Mouse (Mus musculus) ES-Bruce4 (cell line): ENCODE results near the gene 6330409D20Rik. TPM values are rescaled to one million over a fixed set of nuclear protein-coding genes. Genes with fewer than 3 reads are reported as not detected.

Experiments used
- H3K27ac ChIP-seq: 2 replicates; pipeline ENCODE4 v1.5.1; 2012; ENCODE audit warnings: low read length, inconsistent platforms; ENCODE audit not compliant: insufficient read depth
- H3K27me3 ChIP-seq: 2 replicates; pipeline ENCODE4 v1.6.1; 2012; ENCODE audit warnings: mild to moderate bottlenecking, low read length, inconsistent platforms; ENCODE audit not compliant: control insufficient read depth, poor library complexity, insufficient read depth, severe bottlenecking
- H3K36me3 ChIP-seq: 2 replicates; pipeline ENCODE4 v1.6.1; 2012; ENCODE audit warnings: inconsistent platforms, mild to moderate bottlenecking, low read length, moderate library complexity; ENCODE audit not compliant: control insufficient read depth, poor library complexity, insufficient read depth, severe bottlenecking
- H3K4me1 ChIP-seq: one replicate; pipeline ENCODE4 v1.8.1; 2011; ENCODE audit warnings: low read length; ENCODE audit not compliant: control insufficient read depth, insufficient read depth
- H3K4me3 ChIP-seq: 2 replicates; pipeline ENCODE4 v1.5.1; 2011; ENCODE audit warnings: low read depth, mild to moderate bottlenecking, low read length
- H3K9ac ChIP-seq: 2 replicates; pipeline ENCODE4 v1.6.1; 2012; ENCODE audit warnings: low read depth, mild to moderate bottlenecking, inconsistent platforms; ENCODE audit not compliant: poor library complexity, severe bottlenecking
- H3K9me3 ChIP-seq: replicated peaks from 2 replicates; pipeline ENCODE4 v1.6.1; 2012; ENCODE audit warnings: mild to moderate bottlenecking, low read length, inconsistent platforms; ENCODE audit not compliant: control insufficient read depth, poor library complexity, insufficient read depth, severe bottlenecking
- CTCF ChIP-seq: IDR thresholded peaks from one replicate; pipeline ENCODE4 v1.8.1; 2011; ENCODE audit warnings: low read depth, low read length
- EP300 ChIP-seq: IDR thresholded peaks from 2 replicates; pipeline ENCODE4 v1.6.1; 2011; ENCODE audit warnings: low read depth, low read length; ENCODE audit not compliant: insufficient read depth
- POLR2A ChIP-seq: IDR thresholded peaks from one replicate; pipeline ENCODE4 v1.8.1; 2011; ENCODE audit warnings: low read length; ENCODE audit not compliant: insufficient read depth
- polyA plus RNA-seq: library from polyadenylated mRNA; stranded (reverse); fragments of >200 nt; gene quantifications from 2 replicates; pipeline ENCODE4 v1.2.4, GENCODE M21; 2011; ENCODE audit warnings: low read depth; ENCODE audit not compliant: missing spikeins, insufficient read depth, insufficient read length

6330409D20Rik gene
- polyA plus RNA-seq, 1 experiment, result not detected

DNA sequence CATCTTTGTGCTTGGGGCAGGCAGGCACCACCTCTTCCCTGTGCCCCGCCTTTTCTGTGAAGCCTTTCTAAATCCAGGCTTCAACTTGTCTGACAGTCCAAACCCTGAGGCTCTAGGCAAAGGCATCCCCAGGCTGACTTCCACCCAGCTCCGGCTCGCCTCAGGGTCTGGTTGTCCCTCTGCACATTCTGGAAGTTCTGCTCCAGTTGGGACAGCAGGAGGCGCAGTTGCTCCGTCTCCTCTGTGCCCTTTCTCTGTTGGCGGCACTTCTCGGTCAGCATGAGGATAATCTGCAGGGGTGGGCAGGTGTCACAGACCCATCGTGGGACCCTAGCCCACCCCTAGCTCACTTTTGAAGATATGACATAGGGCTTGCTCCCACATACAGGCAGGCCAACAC is 38.3 kb upstream of the 6330409D20Rik start:
- Histone ChIP-seq H3K9me3 (no peaks in the 10 kb centered on the region), H3K4me3 (no peak overlapping the region), H3K27me3 (no peaks in the 10 kb centered on the region), H3K27ac (no peak overlapping the region), H3K9ac (no peak overlapping the region), H3K36me3 (no peaks in the 10 kb centered on the region), H3K4me1 (peaks cover 5% of the 10 kb centered on the region)
- TF ChIP-seq CTCF (peak; percentile 95), POLR2A (no peak), EP300 (0 out of 2 replicates have a peak, but pooled peaks have one; percentile 31)

DNA sequence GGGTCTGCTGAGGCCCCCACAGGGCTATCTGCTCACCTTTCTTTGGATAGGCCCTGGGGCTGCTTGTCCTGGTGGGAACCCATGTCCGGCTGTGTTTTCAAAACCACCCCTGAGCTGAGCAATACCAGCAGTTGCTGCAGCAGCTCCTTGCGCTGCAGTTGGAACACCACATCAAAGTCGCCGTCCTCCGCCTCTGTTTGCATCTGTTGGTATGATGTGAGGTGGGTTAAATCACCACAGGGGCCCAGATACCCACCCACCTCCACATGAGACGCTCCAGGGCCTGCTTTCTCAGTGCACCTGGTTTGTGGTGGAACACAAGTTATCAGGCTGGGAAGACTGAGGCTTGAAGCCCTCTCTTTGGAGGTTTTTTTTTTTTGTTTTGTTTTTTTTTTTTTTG is 37.3 kb upstream of the 6330409D20Rik start:
- TF ChIP-seq POLR2A (no peak), EP300 (no peak), CTCF (no peak)

DNA sequence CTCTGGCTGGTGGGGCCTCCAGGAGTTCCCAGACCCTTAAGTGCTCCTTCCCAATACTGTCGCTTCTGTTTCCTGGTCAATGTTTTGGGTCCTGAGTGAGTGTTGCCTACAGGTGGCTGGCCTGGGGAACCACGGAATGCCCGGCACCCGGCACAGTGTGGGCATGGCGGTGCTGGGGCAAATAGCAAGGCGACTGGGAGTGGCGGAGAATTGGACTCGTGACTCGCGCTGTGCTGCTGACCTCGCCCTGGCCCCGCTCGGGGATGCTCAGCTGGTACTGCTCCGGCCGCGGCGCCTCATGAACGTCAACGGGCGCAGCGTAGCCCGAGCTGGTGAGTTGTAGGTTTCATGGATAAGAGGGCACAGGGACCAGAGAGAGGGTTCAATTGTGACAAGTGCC is 35.4 kb upstream of the 6330409D20Rik start:
- no peaks in the 10 kb centered on the region for H3K9me3 ChIP-seq
- H3K9ac ChIP-seq, result peak overlapping the region; percentile 0; the same call in 1 of the 2 replicates
- no peak overlapping the region for H3K27ac ChIP-seq
- TF ChIP-seq POLR2A, result no peak
- peak overlapping the region; percentile 77 for H3K4me3 ChIP-seq
- H3K27me3 ChIP-seq, result no peaks in the 10 kb centered on the region
- H3K4me1 ChIP-seq, result peaks cover 3% of the 10 kb centered on the region
- H3K36me3 ChIP-seq, result no peaks in the 10 kb centered on the region

More for the DNA sequence above, 37.3 kb upstream of the 6330409D20Rik start:
- H3K4me1 ChIP-seq, result peaks cover 4% of the 10 kb centered on the region
- no peaks in the 10 kb centered on the region for H3K9me3 ChIP-seq
- H3K36me3 ChIP-seq, result no peaks in the 10 kb centered on the region
- H3K9ac ChIP-seq, result no peak overlapping the region
- no peak overlapping the region for H3K27ac ChIP-seq
- no peak overlapping the region for H3K4me3 ChIP-seq
- no peaks in the 10 kb centered on the region for H3K27me3 ChIP-seq

DNA sequence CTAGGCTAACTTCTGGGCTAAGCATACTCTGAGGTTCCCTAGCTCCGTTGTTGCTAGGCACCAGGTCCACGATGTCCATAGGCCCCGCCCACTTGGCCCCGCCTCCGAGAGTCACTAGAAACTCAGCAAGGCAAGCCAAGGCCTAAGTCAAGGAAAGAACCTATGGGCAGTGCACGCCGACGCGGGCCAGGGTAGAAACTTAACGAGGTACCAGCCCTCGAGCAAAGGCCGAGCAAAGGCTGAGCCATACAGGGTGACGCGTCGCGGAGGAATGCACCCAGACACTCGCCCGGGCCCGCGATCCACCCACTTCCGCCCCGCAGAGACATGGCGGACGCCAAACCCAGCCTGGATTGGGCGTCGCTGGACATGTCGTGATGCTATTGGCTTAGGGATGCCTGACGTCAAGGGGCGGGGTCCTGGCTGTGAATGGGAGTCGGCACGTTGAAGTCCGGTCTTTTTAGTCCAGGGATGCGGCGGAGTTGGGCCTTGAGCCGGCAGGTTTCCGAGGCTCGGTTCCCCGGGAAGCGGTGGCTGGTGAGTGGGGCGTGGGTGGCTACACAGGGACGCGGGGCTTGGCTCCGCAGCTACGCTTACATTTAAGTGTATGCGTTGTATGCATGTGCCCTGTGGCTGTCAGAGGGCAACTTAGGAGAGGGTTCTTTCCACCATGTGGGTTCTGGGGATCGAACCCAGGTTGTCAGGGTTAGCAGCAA is 34.7 kb upstream of the 6330409D20Rik start, which contains the start of the genes Ttc16 and Ptrh1:
TSS of gene Ttc16 (minus strand) at position 275 of the 716 bp plus-strand sequence.
TSS of gene Ptrh1 (plus strand) at position 428 of the 716 bp plus-strand sequence.
- Histone ChIP-seq H3K36me3 (no peaks in the 10 kb centered on the region), H3K27me3 (no peaks in the 10 kb centered on the region), H3K4me3 (peak within 1 kb of the TSS; percentile 90), H3K9me3 (no peaks in the 10 kb centered on the region), H3K9ac (peak within 1 kb of the TSS; percentile 0; the same call in 1 of the 2 replicates), H3K27ac (no peak within 1 kb of the TSS), H3K4me1 (no peaks in the 10 kb centered on the region)
- TF ChIP-seq POLR2A, result peak; percentile 55
- no peak for TF ChIP-seq CTCF

DNA sequence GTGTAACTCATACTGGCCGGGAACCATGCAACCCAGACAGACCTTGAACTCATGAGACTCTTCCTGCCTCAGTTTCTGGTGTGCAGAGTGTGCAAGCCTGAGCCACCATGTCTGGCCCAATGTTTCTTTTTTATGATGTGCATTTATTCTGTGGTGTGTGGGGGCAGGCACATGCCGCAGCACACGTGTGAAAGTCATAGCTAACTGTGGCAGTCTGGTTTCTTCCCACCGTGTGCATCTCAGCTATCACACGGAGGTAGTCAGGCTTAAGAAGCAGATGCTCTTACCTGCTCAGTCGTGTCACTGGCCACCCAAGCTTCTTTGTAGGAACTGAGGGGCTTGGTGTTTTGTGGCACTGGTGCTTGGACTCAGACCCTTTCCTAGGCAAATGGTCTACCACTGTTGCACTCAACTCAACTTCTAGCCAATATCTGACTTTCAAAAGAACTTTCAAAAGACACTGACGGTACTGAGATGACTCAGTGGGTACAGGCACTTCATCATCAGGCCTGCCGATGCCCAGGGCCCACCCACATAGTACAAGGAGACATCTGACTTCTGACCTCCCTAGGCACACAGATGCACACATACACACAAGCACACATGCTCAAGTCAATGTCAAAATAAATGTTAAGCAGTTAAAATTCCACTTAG is 31.9 kb upstream of the 6330409D20Rik start:
- Histone ChIP-seq H3K36me3 (no peaks in the 10 kb centered on the region), H3K4me1 (no peaks in the 10 kb centered on the region), H3K9ac (no peak overlapping the region), H3K9me3 (no peaks in the 10 kb centered on the region), H3K4me3 (no peak overlapping the region), H3K27me3 (no peaks in the 10 kb centered on the region), H3K27ac (no peak overlapping the region)
- TF ChIP-seq CTCF (no peak), POLR2A (no peak), EP300 (no peak)

DNA sequence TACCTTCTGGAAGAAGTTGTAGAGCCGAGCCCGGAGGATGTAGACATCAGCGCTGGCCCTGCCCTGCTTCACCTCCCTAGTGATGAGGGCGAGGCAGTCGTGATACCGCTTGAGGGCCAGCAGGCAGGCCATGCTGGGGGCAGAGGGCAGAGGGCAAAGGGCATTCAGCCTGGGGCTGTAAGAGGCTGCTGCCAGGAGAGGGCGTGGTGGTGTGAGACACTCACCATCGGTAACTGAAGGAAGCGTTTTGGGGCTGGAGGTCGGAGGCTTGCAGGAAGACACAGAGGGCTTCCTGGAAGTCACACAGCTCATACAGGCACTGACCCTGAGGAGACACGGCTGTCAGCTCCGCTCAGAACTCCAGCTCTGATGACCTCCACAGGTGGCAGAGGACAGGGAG is 31.1 kb upstream of the 6330409D20Rik start:
- Histone ChIP-seq H3K9me3 (no peaks in the 10 kb centered on the region), H3K36me3 (no peaks in the 10 kb centered on the region), H3K9ac (no peak overlapping the region), H3K4me3 (no peak overlapping the region), H3K27ac (no peak overlapping the region), H3K27me3 (no peaks in the 10 kb centered on the region), H3K4me1 (no peaks in the 10 kb centered on the region)
- TF ChIP-seq EP300 (no peak), CTCF (peak; percentile 32)
